Mouse (Mus musculus): ENCODE data around the gene Pde6h. TPM values are rescaled to one million over a fixed set of nuclear protein-coding genes. Genes with fewer than 3 reads are reported as not detected.

Gene Pde6h
- total and polyA plus RNA-seq, 3 experiments = 0.05 TPM; not detected in 2

DNA sequence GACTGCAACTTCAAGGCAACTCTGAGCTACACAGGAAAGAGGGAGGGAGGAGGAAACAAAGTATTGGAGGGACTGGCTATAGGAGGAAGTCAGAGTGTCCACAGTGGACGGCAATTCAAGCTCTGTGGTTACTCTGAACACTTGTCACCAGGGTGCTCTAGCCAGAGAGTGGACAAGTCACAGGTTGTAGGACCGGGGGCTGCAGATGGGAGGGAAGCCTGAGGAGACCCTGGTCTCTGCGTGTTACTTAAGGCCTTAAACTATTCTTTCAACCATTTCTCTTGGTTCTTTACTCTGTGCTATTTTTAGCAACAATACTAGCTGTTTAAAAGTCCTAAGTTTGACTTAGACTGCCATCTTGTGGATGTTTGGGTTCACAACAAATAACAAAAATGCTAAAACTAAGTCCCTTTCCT is 56.7 kb downstream of the Pde6h start:
- Histone ChIP-seq H3K4me1 (ENCODE audit: insufficient read depth, low read depth, low read length) (peaks cover 14% of the 10 kb centered on the region), H3K4me3 (ENCODE audit: low read depth, low read length) (no peak overlapping the region), H3K27me3 (ENCODE audit: insufficient read depth, low read length) (no peaks in the 10 kb centered on the region), H3K36me3 (replicated peaks) (no peaks in the 10 kb centered on the region), H3K9me3 (replicated peaks) (no peaks in the 10 kb centered on the region)
- TF ChIP-seq POLR2AphosphoS5 (IDR thresholded peaks at IDR 0.05; ENCODE audit: insufficient replicate concordance, low read depth, low read length) = no peak
- TF ChIP-seq CTCF (IDR thresholded peaks at IDR 0.05; ENCODE audit: low read depth, low read length) = peak; percentile 14; the same call in 1 of the 2 replicates
- TF ChIP-seq GATA2 (IDR thresholded peaks at IDR 0.05; ENCODE audit: borderline replicate concordance, low read depth, low read length) = no peak
- peak; percentile 62 for ATAC-seq (ENCODE audit: extremely low read depth, insufficient number of reproducible peaks, low FRiP score, poor library complexity, severe bottlenecking)
- DNase-seq (ENCODE audit: low spot score) = no peak

- TF ChIP-seq GATA2 (IDR thresholded peaks at IDR 0.05; ENCODE audit: borderline replicate concordance, low read depth, low read length) (no peak), TAL1 (conservative IDR thresholded peaks at IDR 0.05; ENCODE audit: low read depth, low read length) (no peak), GATA1 (IDR thresholded peaks at IDR 0.05; ENCODE audit: borderline replicate concordance, low read length) (no peak), CTCF (IDR thresholded peaks at IDR 0.05; ENCODE audit: low read depth, low read length) (no peak), POLR2AphosphoS5 (IDR thresholded peaks at IDR 0.05; ENCODE audit: insufficient replicate concordance, low read depth, low read length) (no peak)
- peaks cover 14% of the 10 kb centered on the region for H3K4me1 ChIP-seq (ENCODE audit: insufficient read depth, low read depth, low read length)
- no peaks in the 10 kb centered on the region; the same call in 1 of the 2 replicates for H3K27me3 ChIP-seq (ENCODE audit: insufficient read depth, low read length)
- no peaks in the 10 kb centered on the region for H3K9me3 ChIP-seq (replicated peaks)
- no peaks in the 10 kb centered on the region for H3K36me3 ChIP-seq (replicated peaks)
- ATAC-seq (ENCODE audit: extremely low read depth, insufficient number of reproducible peaks, low FRiP score, poor library complexity, severe bottlenecking) (no peak), DNase-seq (ENCODE audit: low spot score) (no peak)
- H3K4me3 ChIP-seq (ENCODE audit: low read depth, low read length) = no peak overlapping the region
These were observed 58.9 kb downstream of the Pde6h start for GRCm38 (mm10) chr6:136982581-136982980.

- no peak for ATAC-seq (ENCODE audit: extremely low read depth, insufficient number of reproducible peaks, low FRiP score, poor library complexity, severe bottlenecking)
- Histone ChIP-seq H3K4me1 (ENCODE audit: insufficient read depth, low read depth, low read length) (peaks cover 14% of the 10 kb centered on the region), H3K4me3 (ENCODE audit: low read depth, low read length) (no peak overlapping the region), H3K27me3 (ENCODE audit: insufficient read depth, low read length) (no peaks in the 10 kb centered on the region; the same call in 1 of the 2 replicates), H3K36me3 (replicated peaks) (no peaks in the 10 kb centered on the region), H3K9me3 (replicated peaks) (no peaks in the 10 kb centered on the region)
- no peak for TF ChIP-seq GATA1 (IDR thresholded peaks at IDR 0.05; ENCODE audit: borderline replicate concordance, low read length)
- no peak for DNase-seq (ENCODE audit: low spot score)
These were observed 59.6 kb downstream of the Pde6h start for GRCm38 (mm10) chr6:136983201-136983600.

- Histone ChIP-seq H3K4me1 (ENCODE audit: insufficient read depth, low read depth, low read length) (peaks cover 2% of the 10 kb centered on the region), H3K27me3 (ENCODE audit: insufficient read depth, low read length) (no peaks in the 10 kb centered on the region; the same call in 1 of the 2 replicates), H3K36me3 (replicated peaks) (no peaks in the 10 kb centered on the region), H3K9me3 (replicated peaks) (no peaks in the 10 kb centered on the region), H3K4me3 (ENCODE audit: low read depth, low read length) (no peak overlapping the region)
- DNase-seq (ENCODE audit: low spot score) (no peak), ATAC-seq (ENCODE audit: extremely low read depth, insufficient number of reproducible peaks, low FRiP score, poor library complexity, severe bottlenecking) (no peak)
- TF ChIP-seq TAL1 (conservative IDR thresholded peaks at IDR 0.05; ENCODE audit: low read depth, low read length) (no peak), CTCF (IDR thresholded peaks at IDR 0.05; ENCODE audit: low read depth, low read length) (no peak), GATA2 (IDR thresholded peaks at IDR 0.05; ENCODE audit: borderline replicate concordance, low read depth, low read length) (no peak), POLR2AphosphoS5 (IDR thresholded peaks at IDR 0.05; ENCODE audit: insufficient replicate concordance, low read depth, low read length) (no peak), GATA1 (IDR thresholded peaks at IDR 0.05; ENCODE audit: borderline replicate concordance, low read length) (no peak)
These were observed 62.4 kb downstream of the Pde6h start for GRCm38 (mm10) chr6:136986019-136986418.

GRCm38 (mm10) chr6:136986718-136987117 is 63.1 kb downstream of the Pde6h start:
- Histone ChIP-seq H3K27me3 (ENCODE audit: insufficient read depth, low read length) (no peaks in the 10 kb centered on the region; the same call in 1 of the 2 replicates), H3K4me3 (ENCODE audit: low read depth, low read length) (no peak overlapping the region), H3K4me1 (ENCODE audit: insufficient read depth, low read depth, low read length) (peaks cover 2% of the 10 kb centered on the region), H3K9me3 (replicated peaks) (no peaks in the 10 kb centered on the region), H3K36me3 (replicated peaks) (no peaks in the 10 kb centered on the region)
- DNase-seq (ENCODE audit: low spot score) (no peak), ATAC-seq (ENCODE audit: extremely low read depth, insufficient number of reproducible peaks, low FRiP score, poor library complexity, severe bottlenecking) (no peak)
- TF ChIP-seq POLR2AphosphoS5 (IDR thresholded peaks at IDR 0.05; ENCODE audit: insufficient replicate concordance, low read depth, low read length) = no peak
- TF ChIP-seq GATA1 (IDR thresholded peaks at IDR 0.05; ENCODE audit: borderline replicate concordance, low read length) = no peak
- TF ChIP-seq TAL1 (conservative IDR thresholded peaks at IDR 0.05; ENCODE audit: low read depth, low read length) = no peak
- no peak for TF ChIP-seq GATA2 (IDR thresholded peaks at IDR 0.05; ENCODE audit: borderline replicate concordance, low read depth, low read length)
- no peak for TF ChIP-seq CTCF (IDR thresholded peaks at IDR 0.05; ENCODE audit: low read depth, low read length)

- TF ChIP-seq TAL1 (conservative IDR thresholded peaks at IDR 0.05; ENCODE audit: low read depth, low read length) (no peak), POLR2AphosphoS5 (IDR thresholded peaks at IDR 0.05; ENCODE audit: insufficient replicate concordance, low read depth, low read length) (no peak), GATA2 (IDR thresholded peaks at IDR 0.05; ENCODE audit: borderline replicate concordance, low read depth, low read length) (no peak), GATA1 (IDR thresholded peaks at IDR 0.05; ENCODE audit: borderline replicate concordance, low read length) (no peak), CTCF (IDR thresholded peaks at IDR 0.05; ENCODE audit: low read depth, low read length) (no peak)
- H3K9me3 ChIP-seq (replicated peaks) = no peaks in the 10 kb centered on the region
- no peaks in the 10 kb centered on the region for H3K36me3 ChIP-seq (replicated peaks)
- no peak overlapping the region for H3K4me3 ChIP-seq (ENCODE audit: low read depth, low read length)
- no peaks in the 10 kb centered on the region; the same call in 1 of the 2 replicates for H3K27me3 ChIP-seq (ENCODE audit: insufficient read depth, low read length)
- DNase-seq (ENCODE audit: low spot score) = no peak
- H3K4me1 ChIP-seq (ENCODE audit: insufficient read depth, low read depth, low read length) = peaks cover 2% of the 10 kb centered on the region
- ATAC-seq (ENCODE audit: extremely low read depth, insufficient number of reproducible peaks, low FRiP score, poor library complexity, severe bottlenecking) = no peak; the same call in 1 of the 2 replicates
These were observed 65.0 kb downstream of the Pde6h start for GRCm38 (mm10) chr6:136988536-136989060.

Data from G1E (cell line).